Mouse (Mus musculus): ENCODE measurements around the gene Scamp1. TPM values are rescaled to one million over a fixed set of nuclear protein-coding genes. Genes with fewer than 3 reads are reported as not detected.
"Not testable (repeated sequence)": the region's sequence is repeated elsewhere in the genome, so short reads cannot be mapped to it uniquely, and the experiment has no call there.

The Scamp1 gene
- 25.4 and 28.8 TPM in 2 replicates for polyA plus RNA-seq (2014; fragmentation: Nextera tagmentation; extraction: Ambion mirVana)

DNA sequence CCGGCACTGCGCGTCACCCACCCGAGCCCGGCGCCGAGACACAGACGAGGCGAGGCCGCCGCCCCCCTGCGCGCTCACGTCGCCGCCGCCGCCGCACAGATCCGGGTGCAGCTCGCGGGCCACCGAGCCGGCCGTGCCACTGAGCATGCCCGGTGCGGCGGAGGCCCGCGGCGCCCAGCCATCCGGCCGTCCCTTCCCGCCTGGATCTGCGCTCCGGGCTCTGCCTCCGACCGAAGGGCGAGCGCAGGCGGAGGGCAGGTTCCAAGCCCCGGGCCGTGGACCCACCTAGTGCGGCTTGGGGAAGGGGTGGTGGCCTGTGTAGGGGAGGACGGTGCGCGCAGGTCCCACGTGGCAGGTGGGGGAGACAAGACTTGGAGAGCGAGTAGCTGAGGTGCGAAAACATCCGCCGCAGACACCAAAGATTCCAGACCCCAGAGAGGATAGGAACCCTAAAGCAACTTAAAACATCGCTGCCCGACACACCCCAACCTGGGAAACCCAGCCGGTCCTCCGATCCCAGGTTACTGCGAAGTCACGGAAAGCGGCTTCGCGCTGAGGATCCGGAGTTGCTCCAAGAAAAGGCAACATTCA is at the start of gene Scamp1:
TSS of gene Scamp1 (minus strand) at position 577 of the 591 bp plus-strand sequence.
- H3K9me3 ChIP-seq (ENCODE audit: low read depth, low read length): no peaks in the 10 kb centered on the region
- peak within 1 kb of the TSS; percentile 65 for H3K4me2 ChIP-seq
- H3K9ac ChIP-seq: peak within 1 kb of the TSS; percentile 83
- WGBS: under 1% methylated on average over 62 of the region's 62 CpGs
- no peaks in the 10 kb centered on the region for H3K36me3 ChIP-seq (ENCODE audit: insufficient read depth)
- H3K4me3 ChIP-seq (ENCODE audit: low read depth, low read length): peak within 1 kb of the TSS; percentile 91
- DNase-seq: peak; percentile 93
- no peak for TF ChIP-seq CTCF (IDR thresholded peaks at IDR 0.05; ENCODE audit: low read depth)
- H3K4me1 ChIP-seq (ENCODE audit: insufficient read depth): no peaks in the 10 kb centered on the region; the same call in 1 of the 2 replicates
- H3K27ac ChIP-seq (ENCODE audit: low read depth): peak within 1 kb of the TSS; percentile 44; the same call in 1 of the 2 replicates
- no peaks in the 10 kb centered on the region for H3K27me3 ChIP-seq (ENCODE audit: insufficient read depth, low read length)
- peak; percentile 97 for ATAC-seq (ENCODE audit: insufficient read depth)

DNA sequence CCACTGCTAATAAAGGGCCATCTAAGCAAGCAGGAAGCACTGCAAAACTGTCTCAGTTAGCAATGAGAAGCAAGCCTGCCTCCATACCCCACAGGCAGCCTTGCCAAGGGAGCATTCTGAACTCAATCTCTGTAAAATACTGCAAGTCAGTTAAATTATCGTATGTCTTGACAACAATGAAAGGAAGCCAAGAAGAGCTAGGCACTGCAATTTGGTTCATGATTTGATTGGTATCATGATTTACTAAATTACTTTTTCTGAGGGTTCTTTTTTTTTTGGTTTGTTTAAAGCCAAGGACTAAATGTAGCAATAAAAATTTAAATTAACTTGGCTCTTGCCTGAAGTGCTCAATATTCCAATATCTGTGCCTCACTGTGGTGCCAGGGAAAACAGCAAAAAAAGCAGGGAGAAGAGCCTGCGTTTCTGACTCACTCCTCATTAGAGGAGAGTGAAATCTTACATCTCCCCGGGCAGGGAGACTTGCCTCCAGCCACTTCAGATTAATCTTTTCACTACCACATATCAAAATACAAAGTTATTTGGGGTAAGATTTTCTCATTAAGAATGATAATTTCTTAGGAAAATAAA is 44.8 kb upstream of the Scamp1 start:
- TF ChIP-seq CTCF (IDR thresholded peaks at IDR 0.05; ENCODE audit: low read depth): no peak
- no peak for DNase-seq
- WGBS: 70% methylated on average over 3 of the region's 3 CpGs
- no peak overlapping the region for H3K9ac ChIP-seq
- H3K27ac ChIP-seq (ENCODE audit: low read depth): no peak overlapping the region
- H3K4me3 ChIP-seq (ENCODE audit: low read depth, low read length): no peak overlapping the region
- no peaks in the 10 kb centered on the region for H3K36me3 ChIP-seq (ENCODE audit: insufficient read depth)
- H3K4me2 ChIP-seq: no peak overlapping the region
- no peaks in the 10 kb centered on the region for H3K9me3 ChIP-seq (ENCODE audit: low read depth, low read length)
- H3K27me3 ChIP-seq (ENCODE audit: insufficient read depth, low read length): no peaks in the 10 kb centered on the region
- no peak for ATAC-seq (ENCODE audit: insufficient read depth)
- no peaks in the 10 kb centered on the region for H3K4me1 ChIP-seq (ENCODE audit: insufficient read depth)

DNA sequence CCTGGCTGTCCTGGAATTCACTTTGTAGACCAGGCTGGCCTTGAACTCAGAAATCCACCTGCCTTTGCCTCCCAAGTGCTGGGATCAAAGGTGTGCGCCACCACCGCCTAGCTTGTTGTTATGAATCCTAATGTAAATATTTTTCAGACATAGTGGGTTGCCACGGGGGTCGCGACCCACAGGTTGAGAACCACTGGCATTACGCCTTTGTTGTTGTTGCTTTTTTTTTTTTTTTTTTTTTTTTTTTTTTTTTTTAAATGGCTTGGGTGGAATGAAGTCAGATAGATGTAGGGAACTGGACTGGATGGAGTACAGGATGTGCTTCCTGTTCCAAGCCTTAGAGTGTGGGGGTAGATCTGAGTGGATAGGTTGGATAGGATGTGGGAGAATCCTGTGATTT is 43.3 kb upstream of the Scamp1 start:
- not testable (repeated sequence) for H3K9me3 ChIP-seq (ENCODE audit: low read depth, low read length); H3K9ac ChIP-seq; H3K27me3 ChIP-seq (ENCODE audit: insufficient read depth, low read length); H3K27ac ChIP-seq (ENCODE audit: low read depth); DNase-seq; H3K4me2 ChIP-seq; H3K4me1 ChIP-seq (ENCODE audit: insufficient read depth); H3K36me3 ChIP-seq (ENCODE audit: insufficient read depth); H3K4me3 ChIP-seq (ENCODE audit: low read depth, low read length); ATAC-seq (ENCODE audit: insufficient read depth)
- WGBS: 88% methylated on average over 6 of the region's 6 CpGs

DNA sequence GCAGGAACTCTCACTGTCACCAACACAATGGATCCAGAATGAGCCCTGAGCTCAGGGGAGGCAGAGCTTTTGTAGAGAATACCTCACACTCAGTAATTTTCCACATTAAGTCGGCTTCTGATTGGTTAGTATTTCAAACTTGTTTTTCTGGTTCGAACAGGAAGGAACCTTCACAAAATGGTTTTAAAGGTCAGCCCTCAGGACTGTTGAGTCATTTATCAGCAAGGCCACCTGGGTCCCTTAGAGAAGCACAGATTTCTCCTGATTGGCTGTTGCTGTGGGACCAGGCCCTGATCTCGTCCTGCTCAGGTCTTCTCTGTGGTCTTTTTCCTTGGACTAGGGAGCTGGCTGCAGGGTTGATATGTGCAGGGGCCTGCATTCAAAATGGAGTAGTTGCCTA is 42.4 kb upstream of the Scamp1 start:
- H3K36me3 ChIP-seq (ENCODE audit: insufficient read depth): no peaks in the 10 kb centered on the region
- no peak overlapping the region for H3K4me3 ChIP-seq (ENCODE audit: low read depth, low read length)
- 0 out of 2 replicates have a peak, but pooled peaks cover 4% of the 10 kb centered on the region for H3K9me3 ChIP-seq (ENCODE audit: low read depth, low read length)
- no peak overlapping the region for H3K9ac ChIP-seq
- peak; percentile 25 for DNase-seq
- no peak overlapping the region for H3K27ac ChIP-seq (ENCODE audit: low read depth)
- no peaks in the 10 kb centered on the region for H3K27me3 ChIP-seq (ENCODE audit: insufficient read depth, low read length)
- no peak for ATAC-seq (ENCODE audit: insufficient read depth)
- WGBS: 55% methylated on average over 3 of the region's 3 CpGs
- no peaks in the 10 kb centered on the region for H3K4me1 ChIP-seq (ENCODE audit: insufficient read depth)
- TF ChIP-seq CTCF (IDR thresholded peaks at IDR 0.05; ENCODE audit: low read depth): no peak
- no peak overlapping the region for H3K4me2 ChIP-seq

DNA sequence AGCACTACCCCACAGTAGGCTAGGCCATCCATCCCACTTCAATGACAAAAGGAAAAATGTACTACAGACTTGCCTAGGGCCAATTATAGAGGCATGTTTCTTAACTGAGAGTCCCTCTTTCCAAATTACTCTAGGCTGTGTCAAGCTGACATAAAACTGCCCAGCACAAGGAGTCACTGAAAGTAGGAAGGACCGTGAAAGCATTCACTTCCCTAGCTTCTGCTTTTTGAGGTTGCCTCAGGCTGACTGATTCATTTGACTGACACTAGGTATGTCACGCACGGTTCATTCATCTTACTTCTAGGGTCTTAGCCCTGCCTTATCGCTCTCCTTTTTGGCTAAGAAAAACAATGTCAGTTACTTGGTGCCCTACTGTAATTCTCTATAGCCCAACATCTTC is 36.8 kb upstream of the Scamp1 start:
- ATAC-seq (ENCODE audit: insufficient read depth) (no peak), DNase-seq (no peak)
- no peak for TF ChIP-seq CTCF (IDR thresholded peaks at IDR 0.05; ENCODE audit: low read depth)

DNA sequence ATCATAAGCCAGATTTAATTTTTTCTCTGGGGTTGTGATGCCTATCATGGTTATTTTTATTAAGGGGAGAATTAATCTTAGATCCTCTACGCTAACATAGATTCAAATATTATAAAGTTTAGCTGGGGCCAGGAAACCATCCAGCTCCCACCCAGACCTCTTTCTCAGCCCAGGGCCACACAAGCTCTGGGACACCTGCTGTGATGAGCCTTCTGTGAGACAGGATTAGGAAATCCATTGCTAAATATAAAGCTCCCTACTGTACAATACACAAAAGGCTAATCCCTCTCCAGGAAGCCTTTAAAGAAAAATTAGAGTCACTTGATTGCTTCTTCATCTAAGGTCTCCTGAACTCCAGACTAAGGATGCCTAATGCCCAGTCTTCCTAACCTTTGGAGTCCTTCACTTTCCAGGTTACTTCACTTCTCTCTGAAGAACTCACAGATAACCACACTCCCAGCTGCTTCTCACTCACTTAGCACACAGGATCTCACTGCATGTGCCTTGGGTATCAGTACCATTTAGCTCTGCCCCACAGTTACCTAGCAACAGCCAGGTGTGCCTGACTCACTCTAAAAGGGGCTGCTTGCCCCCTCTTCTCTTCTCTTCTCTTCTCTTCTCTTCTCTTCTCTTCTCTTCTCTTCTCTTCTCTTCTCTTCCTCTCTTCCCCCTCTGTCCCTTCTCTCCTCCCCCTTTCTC is 35.6 kb upstream of the Scamp1 start:
- no peak for TF ChIP-seq CTCF (IDR thresholded peaks at IDR 0.05; ENCODE audit: low read depth)
- H3K27me3 ChIP-seq (ENCODE audit: insufficient read depth, low read length): no peaks in the 10 kb centered on the region
- H3K9me3 ChIP-seq (ENCODE audit: low read depth, low read length): 0 out of 2 replicates have a peak, but pooled peaks cover 4% of the 10 kb centered on the region
- no peak for ATAC-seq (ENCODE audit: insufficient read depth)
- H3K36me3 ChIP-seq (ENCODE audit: insufficient read depth): no peaks in the 10 kb centered on the region
- no peaks in the 10 kb centered on the region for H3K4me1 ChIP-seq (ENCODE audit: insufficient read depth)
- DNase-seq: no peak
- no peak overlapping the region for H3K9ac ChIP-seq
- H3K27ac ChIP-seq (ENCODE audit: low read depth): no peak overlapping the region
- no peak overlapping the region for H3K4me2 ChIP-seq
- 82% methylated on average over 1 of the region's 1 CpGs for WGBS
- H3K4me3 ChIP-seq (ENCODE audit: low read depth, low read length): no peak overlapping the region

More for the DNA sequence above, 36.8 kb upstream of the Scamp1 start:
- H3K4me2 ChIP-seq: no peak overlapping the region
- H3K27ac ChIP-seq (ENCODE audit: low read depth): no peak overlapping the region
- H3K36me3 ChIP-seq (ENCODE audit: insufficient read depth): no peaks in the 10 kb centered on the region
- H3K4me1 ChIP-seq (ENCODE audit: insufficient read depth): no peaks in the 10 kb centered on the region
- H3K4me3 ChIP-seq (ENCODE audit: low read depth, low read length): no peak overlapping the region
- 0 out of 2 replicates have a peak, but pooled peaks cover 4% of the 10 kb centered on the region for H3K9me3 ChIP-seq (ENCODE audit: low read depth, low read length)
- WGBS: 84% methylated on average over 4 of the region's 4 CpGs
- no peaks in the 10 kb centered on the region for H3K27me3 ChIP-seq (ENCODE audit: insufficient read depth, low read length)
- no peak overlapping the region for H3K9ac ChIP-seq

DNA sequence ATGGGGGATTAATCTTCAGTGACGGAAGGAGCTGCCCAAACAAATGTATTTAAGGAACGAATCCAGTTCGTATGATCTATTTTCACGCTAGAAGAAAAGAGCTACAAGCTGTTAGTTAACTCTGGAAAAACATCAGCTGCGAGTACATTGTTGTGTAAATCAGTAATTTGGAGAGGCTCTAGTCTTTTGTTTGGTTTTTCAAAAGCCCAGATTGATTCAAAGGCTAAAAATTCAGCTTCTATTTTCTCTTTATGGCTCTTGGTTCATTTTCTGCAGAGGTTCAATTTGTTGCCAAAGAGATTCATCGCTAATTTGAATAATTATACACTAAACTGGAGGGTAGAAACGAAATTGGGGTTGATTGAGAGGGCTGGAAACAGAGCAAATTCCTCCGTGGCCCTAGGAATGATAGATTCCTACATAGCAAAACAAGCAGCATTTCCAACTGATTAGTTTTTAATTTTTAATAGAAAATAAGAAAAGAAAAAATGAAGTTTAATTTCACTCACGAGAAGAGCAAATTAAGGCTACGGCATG is 31.4 kb upstream of the Scamp1 start:
- ATAC-seq (ENCODE audit: insufficient read depth) (no peak), DNase-seq (no peak)
- Histone ChIP-seq H3K4me3 (ENCODE audit: low read depth, low read length) (no peak overlapping the region), H3K27ac (ENCODE audit: low read depth) (no peak overlapping the region), H3K36me3 (ENCODE audit: insufficient read depth) (no peaks in the 10 kb centered on the region), H3K9me3 (ENCODE audit: low read depth, low read length) (no peaks in the 10 kb centered on the region), H3K27me3 (ENCODE audit: insufficient read depth, low read length) (no peaks in the 10 kb centered on the region), H3K4me2 (no peak overlapping the region), H3K9ac (no peak overlapping the region), H3K4me1 (ENCODE audit: insufficient read depth) (no peaks in the 10 kb centered on the region)
- TF ChIP-seq CTCF (IDR thresholded peaks at IDR 0.05; ENCODE audit: low read depth): no peak
- WGBS: 74% methylated on average over 10 of the region's 10 CpGs

DNA sequence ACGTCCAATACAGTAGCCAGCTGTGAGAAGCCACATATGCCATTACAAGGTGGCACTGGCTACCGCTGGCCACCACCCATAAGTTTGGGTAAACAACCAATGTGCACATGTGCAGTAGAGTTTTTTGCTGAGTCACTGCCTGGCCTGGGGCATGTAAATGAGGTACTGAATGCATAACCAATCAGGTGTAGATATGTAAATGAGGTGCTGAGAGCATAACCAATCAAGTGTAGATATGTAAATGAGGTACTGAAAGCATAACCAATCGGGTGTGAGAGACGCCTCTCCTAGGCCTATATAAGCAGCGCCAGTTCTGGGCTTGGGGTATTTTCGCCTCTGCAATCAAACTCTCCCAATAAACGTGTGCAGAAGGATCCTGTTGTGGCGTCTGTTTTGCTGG is 27.2 kb upstream of the Scamp1 start:
- 85% methylated on average over 8 of the region's 8 CpGs for WGBS
- not testable (repeated sequence) for ATAC-seq (ENCODE audit: insufficient read depth); H3K27ac ChIP-seq (ENCODE audit: low read depth); H3K9ac ChIP-seq; H3K36me3 ChIP-seq (ENCODE audit: insufficient read depth); DNase-seq; H3K9me3 ChIP-seq (ENCODE audit: low read depth, low read length); H3K27me3 ChIP-seq (ENCODE audit: insufficient read depth, low read length); H3K4me2 ChIP-seq; H3K4me1 ChIP-seq (ENCODE audit: insufficient read depth); H3K4me3 ChIP-seq (ENCODE audit: low read depth, low read length)

All from lung, embryonic 14.5 days (tissue).